Mouse (Mus musculus) layer of hippocampus, adult 8-10 months (tissue): ENCODE results near the gene Fgfr2. TPM values are rescaled to one million over a fixed set of nuclear protein-coding genes. Genes with fewer than 3 reads are reported as not detected.

Experiments
- microRNA-seq, 2 experiments: library from miRNA; unstranded; fragments of <30 nt; microRNA quantifications; one replicate each; pipeline ENCODE4 v1.2.0; 2022
- total RNA-seq, 4 experiments: library from RNA; stranded (reverse); gene quantifications; 2 replicates each; pipeline ENCODE4 v1.2.4; 2022

Fgfr2 gene
- total RNA-seq, 4 experiments from 2014 or later: 60.7 to 72.9 (median 65.8) TPM

Small RNA genes lying within 50 kb of the gene (microRNA-seq; reads per million reads assigned to microRNA genes)
- 0.25 to 0.96 reads per million in 2 experiments for gene Mir7061

Other genes starting within 250 kb of the Fgfr2 start
- 10 to 100 TPM; 42.1 to 46.7 (median 44.4) TPM for gene Zranb1, start 192.2 kb downstream of the Fgfr2 start, total RNA-seq
- 10 to 100 TPM; 51.6 to 59.4 (median 55.8) TPM for gene Ctbp2, start 1.0 kb upstream of the Fgfr2 start, total RNA-seq